Mouse (Mus musculus) adrenal gland, adult 8-10 months (tissue): Measurements from ENCODE around the gene Hist1h2ae. TPM values are rescaled to one million over a fixed set of nuclear protein-coding genes. Genes with fewer than 3 reads are reported as not detected.
A peak's percentile ranks its signal among the peaks of the same experiment; 100 is the strongest.
"Not testable (repeated sequence)": the region's sequence is repeated elsewhere in the genome, so short reads cannot be mapped to it uniquely, and the experiment has no call there.

Source experiments
- DNase-seq: peaks from one replicate; pipeline ENCODE4 v3.0.0; 2022
- total RNA-seq, 4 experiments: library from RNA; stranded (reverse); gene quantifications; 2 replicates each; pipeline ENCODE4 v1.2.4; 2022

Gene Hist1h2ae
- total RNA-seq, 4 experiments from 2014 or later, result 4.5 to 9.9 (median 6.6) TPM

GRCm38 (mm10) chr13:23583387-23584068, 12.5 kb upstream of the Hist1h2ae start:
- no peak for DNase-seq

DNA sequence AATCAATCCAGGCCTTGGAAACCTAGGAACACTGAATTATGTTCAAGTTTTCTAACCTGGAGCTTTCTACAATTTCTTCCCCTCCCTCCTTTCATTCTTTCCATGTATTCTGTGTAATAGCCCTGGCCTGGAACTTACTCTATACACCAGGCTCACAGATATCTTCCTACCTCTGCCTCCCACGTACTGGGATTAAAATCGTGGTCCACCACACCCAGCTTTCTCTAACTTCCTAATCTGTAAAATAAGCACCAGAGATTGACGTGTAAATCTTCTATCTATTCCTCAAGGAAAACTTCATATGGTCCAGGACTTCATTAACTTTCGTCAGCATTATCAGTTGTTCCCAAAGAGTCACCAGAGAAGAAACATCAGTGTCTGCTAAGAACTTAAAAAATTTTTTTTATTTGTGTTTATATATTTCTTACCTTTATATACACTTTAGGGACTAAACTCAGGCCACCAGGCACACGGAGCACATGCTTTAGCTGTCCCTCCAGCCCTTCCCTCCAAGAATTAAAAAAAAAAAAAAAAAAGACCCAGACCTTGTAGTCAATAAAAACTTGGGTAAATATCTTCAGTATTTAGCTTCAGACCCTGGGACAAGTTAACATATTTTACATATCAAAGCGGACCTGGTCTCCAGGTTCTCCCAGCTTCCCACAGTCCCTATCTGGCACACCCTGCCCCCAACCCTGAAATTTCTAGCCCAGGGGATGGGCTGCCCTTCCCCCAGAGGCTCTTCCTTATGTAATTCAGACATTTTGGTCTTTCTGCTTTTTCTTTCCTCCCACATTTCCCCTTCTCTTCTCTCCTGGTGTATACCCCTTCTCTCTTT, 11.4 kb upstream of the Hist1h2ae start:
- DNase-seq, result no peak

DNA sequence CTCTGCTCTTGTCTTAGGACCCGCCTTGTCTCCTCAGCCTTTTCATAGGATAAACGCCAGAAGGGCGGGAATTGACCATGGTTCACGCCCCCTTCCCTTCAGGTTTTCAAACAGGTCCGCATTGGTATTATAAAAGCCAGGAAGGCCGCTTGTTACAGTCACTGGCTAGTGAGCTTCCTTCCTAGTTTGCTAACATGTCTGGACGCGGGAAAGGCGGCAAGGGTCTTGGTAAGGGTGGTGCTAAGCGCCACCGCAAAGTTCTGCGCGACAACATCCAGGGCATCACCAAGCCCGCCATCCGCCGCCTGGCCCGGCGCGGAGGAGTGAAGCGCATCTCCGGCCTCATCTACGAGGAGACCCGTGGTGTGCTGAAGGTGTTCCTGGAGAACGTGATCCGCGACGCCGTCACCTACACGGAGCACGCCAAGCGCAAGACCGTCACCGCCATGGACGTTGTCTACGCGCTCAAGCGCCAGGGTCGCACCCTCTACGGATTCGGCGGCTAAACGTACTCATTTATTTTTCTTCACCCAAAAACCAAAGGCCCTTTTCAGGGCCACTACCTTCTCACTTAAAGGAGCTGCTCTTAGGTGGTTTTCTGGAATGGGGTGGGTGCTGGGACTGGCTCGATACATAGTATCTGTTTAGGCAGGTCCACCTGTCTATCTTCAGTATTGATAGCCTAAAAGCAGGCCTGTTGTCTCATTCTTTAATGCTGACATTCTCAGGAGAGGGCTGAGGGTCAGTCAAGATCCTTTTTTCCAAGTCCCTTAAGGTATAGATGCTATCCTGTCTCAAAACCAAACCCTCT, 10.6 kb upstream of the Hist1h2ae start, which contains the start of gene Hist1h4d:
Gene Hist1h4d (plus strand): TSS at position 191 of the 811 bp plus-strand sequence.
- peak; percentile 97 for DNase-seq

DNA sequence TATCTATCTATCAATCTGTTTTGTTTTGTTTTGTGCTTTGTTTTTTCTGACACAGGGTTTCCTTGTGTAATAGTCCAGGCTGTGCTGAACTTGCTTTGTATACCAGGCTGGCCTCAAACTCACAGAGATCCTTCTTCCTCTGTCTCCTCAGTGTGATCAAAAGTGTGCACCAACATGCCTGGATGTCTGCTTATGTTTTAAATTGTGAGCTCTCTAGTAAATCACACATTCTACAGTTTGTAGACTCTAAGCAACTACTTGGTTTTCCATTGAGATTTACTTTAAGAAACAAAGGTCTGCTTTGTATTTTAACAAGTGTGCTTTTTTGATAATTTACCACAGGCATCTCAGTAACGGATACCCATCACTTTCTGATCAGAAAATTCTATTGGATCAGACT, 6.8 kb upstream of the Hist1h2ae start:
- DNase-seq, result no peak

- DNase-seq, result no peak
These were observed 6.1 kb upstream of the Hist1h2ae start for GRCm38 (mm10) chr13:23576906-23577639.

DNA sequence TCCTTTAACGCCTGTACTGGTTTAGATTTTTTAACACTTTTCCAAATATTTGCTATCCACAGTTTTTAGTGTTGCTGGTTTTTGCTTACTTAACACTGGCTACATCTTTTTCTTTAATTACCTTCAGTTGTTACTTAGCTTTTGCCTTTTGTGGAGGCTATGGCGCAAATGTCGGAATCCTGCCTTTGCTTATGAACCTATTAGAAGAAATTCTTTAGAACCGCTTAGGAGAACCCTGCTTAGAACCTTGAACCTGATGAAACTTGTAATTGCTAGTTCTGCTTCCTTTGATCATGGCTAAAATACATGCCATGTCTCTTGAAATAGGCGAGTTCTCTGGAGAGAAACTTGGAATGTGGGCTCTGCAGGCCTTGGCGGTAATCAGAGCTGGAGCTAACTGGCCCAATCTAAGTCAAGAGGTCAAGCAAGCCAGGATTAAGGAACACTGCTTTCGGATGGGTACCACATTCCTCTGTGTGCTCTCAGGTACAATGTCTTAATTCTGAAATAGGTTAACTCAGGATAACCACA, 5.4 kb upstream of the Hist1h2ae start:
- no peak for DNase-seq

GRCm38 (mm10) chr13:23575864-23576313, 4.9 kb upstream of the Hist1h2ae start:
- DNase-seq, result not testable (repeated sequence)

GRCm38 (mm10) chr13:23575271-23575851, 4.3 kb upstream of the Hist1h2ae start, which contains the start of gene Hist1h3d:
Gene Hist1h3d, plus strand, starts transcription at chr13:23575763.
- no peak for DNase-seq

GRCm38 (mm10) chr13:23574546-23575170, 3.6 kb upstream of the Hist1h2ae start:
- DNase-seq, result not testable (repeated sequence)

DNA sequence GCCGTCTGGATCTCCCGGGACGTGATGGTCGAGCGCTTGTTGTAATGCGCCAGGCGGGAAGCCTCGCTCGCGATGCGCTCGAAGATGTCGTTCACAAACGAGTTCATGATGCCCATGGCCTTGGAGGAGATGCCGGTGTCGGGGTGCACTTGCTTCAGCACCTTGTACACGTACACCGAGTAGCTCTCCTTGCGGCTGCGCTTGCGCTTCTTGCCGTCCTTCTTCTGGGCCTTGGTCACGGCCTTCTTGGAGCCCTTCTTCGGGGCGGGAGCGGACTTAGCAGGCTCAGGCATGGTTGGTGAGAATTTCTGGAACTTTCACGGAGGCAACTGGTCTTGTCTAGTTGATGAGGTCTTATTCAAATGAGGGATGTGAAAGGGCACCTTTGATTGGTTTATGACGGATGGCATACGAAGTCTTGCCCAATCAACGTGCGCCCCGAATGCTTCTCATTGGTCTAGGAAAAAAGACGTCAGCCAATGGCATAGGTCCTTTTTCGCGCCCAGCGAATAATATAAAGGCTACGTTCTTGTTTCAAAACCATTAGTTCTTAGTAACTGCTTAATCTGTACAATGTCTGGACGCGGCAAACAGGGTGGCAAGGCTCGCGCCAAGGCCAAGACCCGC, 3.0 kb upstream of the Hist1h2ae start, which contains the start of the genes Hist1h2bf and Hist1h2ad:
Gene Hist1h2bf (minus strand): TSS at position 299 of the 627 bp plus-strand sequence.
Gene Hist1h2ad (plus strand): TSS at position 484 of the 627 bp plus-strand sequence.
- peak; percentile 89 for DNase-seq

DNA sequence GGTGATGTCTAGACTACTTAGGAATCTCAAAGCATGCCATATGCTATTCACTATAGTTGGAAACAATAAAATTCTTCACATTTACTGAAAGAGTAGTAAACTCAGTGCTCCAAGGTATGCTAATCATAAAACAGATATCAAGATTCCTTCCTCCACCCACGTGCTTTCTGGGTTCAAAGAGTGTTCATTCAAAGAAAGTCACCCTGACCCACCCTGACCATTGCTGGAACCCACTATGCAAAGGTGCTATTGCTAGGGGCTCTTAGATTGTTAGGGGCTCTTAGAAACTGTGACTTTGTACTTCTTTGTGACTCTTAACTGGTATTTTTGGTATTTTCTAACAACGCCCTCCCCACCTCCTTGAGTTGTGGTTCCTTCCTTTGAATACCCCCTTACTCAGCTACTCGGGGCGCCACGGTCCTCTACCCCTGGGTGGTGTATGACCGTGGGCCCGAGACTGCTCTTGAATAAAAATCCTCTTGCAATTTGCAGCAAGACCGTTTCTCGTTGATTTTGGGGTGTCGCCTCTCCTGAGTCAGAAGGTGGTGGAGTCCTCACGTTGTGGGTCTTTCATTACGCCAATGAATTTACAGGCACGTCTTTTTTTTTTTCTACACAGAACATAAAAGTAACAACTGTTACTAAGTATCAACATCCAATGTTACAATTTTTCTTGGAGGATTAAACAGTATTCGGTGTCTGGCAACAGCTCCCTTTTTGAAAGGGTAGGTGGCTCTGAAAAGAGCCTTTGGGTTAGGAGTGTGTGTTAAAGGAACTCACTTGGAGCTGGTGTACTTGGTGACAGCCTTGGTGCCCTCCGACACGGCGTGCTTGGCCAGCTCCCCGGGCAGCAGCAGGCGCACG, 2.2 kb upstream of the Hist1h2ae start:
- DNase-seq, result not testable (repeated sequence)

DNA sequence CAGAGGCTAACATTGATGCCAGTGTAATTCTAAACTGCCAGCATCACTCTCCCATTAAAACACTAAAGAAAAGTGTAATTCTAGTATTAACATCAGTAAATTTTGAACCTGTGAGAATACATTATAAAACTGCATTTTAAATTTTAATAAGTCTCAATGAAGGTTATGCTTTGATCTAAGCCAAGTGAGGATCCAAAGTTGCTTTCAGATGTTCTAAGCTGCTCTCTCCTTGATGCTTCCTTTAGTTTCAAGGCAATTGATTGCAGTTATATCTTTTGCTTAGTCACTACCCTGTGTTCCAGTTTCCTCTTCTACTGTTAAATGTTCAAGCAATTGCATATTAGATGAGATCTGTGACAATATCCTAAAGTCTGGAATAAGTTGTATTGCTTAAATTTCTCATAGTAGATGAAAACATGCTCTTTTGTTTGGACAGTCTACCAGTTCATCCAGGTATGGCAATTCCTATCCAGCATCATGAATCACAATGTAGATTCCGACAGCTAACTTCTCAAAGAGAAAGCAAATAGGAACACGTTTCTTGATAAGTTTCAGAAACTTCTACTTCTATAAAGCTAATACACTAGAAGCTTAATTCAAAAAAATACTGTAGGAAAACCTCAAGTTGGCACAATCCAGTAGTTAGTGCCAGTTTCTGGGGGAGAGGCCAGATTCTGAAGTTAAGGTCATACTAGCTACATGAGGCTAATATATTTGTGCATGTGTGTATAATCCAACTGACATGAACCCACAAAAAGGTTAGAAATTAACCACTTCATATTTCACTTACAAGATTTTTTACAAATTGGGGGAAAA, 1.4 kb upstream of the Hist1h2ae start:
- no peak for DNase-seq

- DNase-seq, result not testable (repeated sequence)
These were observed 641 bp upstream of the Hist1h2ae start for GRCm38 (mm10) chr13:23571504-23572217.

DNA sequence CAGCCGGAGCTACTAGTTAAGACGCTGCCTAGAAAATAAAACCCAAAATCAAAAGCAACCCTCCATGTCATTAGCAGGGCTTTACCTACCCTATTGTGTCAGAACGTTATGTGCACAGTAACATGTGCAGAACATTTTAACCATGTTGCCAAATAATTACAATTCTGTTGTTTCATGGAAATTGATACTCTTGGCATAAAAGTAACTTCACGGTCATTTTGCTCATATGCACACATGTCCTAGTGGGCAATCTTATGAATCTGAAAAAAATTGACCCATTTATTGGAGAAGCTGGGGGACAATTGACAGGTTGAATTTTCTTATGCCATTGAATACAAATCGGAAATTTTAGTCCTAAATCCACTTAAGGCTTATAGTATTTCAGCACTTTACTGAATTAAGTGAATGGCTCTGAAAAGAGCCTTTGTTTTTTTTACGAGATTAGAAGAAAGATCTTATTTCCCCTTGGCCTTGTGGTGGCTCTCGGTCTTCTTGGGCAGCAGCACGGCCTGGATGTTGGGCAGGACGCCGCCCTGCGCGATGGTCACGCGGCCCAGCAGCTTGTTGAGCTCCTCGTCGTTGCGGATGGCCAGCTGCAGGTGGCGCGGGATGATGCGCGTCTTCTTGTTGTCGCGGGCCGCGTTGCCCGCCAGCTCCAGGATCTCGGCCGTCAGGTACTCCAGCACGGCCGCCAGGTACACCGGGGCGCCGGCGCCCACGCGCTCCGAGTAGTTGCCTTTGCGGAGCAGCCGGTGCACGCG, 579 bp downstream of the Hist1h2ae start:
- not testable (repeated sequence) for DNase-seq

DNA sequence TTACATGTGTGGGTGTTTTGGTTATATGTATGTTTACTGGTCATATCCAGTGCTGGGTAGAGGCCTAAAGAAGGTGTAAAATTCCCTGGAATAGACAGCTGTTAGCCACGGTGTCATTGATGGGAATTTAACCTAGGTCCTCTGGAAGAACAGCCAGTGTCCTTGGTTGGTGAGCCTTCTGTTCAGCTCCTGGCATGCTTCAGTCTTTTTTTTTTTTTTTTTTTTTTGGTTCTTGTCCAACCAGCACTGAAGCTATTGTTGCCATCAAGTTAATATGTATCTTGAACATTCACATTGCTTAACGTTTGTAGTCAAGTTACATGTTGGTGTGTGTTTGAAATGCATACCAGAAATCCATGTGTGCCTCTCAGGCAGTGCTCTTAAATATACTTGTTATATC, 6.5 kb downstream of the Hist1h2ae start:
- DNase-seq, result no peak

- no peak for DNase-seq
These were observed 8.1 kb downstream of the Hist1h2ae start for GRCm38 (mm10) chr13:23562699-23563462.
